Mouse (Mus musculus) limb, embryonic 11.5 days (tissue): Measurements from ENCODE around the gene Ap1ar. TPM values are rescaled to one million over a fixed set of nuclear protein-coding genes. Genes with fewer than 3 reads are reported as not detected.

Experiments used
- ATAC-seq: fragments of 200-750 bp; cut with Nextera tagmentation; 2 replicates; pipeline ENCODE4 v1.8.0; 2017; ENCODE audit warnings: low read depth; ENCODE audit not compliant: insufficient number of reproducible peaks, low FRiP score, low TSS enrichment
- DNase-seq: peaks from one replicate; pipeline ENCODE4 v3.0.0-alpha.2; 2015; ENCODE audit warnings: low spot score
- H3K27ac ChIP-seq: fragments of 300-500 bp; sonication (generic); replicated peaks from 2 replicates; pipeline ENCODE4 v1.5.1; 2014; ENCODE audit warnings: low read depth, mild to moderate bottlenecking, low read length
- H3K27me3 ChIP-seq: fragments of 300-500 bp; sonication (generic); 2 replicates; pipeline ENCODE4 v1.6.1; 2014; ENCODE audit warnings: mild to moderate bottlenecking, low read length, mixed read lengths; ENCODE audit not compliant: control insufficient read depth, insufficient read depth
- H3K36me3 ChIP-seq: fragments of 300-500 bp; sonication (generic); 2 replicates; pipeline ENCODE4 v1.6.1; 2014; ENCODE audit warnings: mild to moderate bottlenecking, low read length, moderate library complexity, mixed read lengths; ENCODE audit not compliant: control insufficient read depth, insufficient read depth
- H3K4me1 ChIP-seq: fragments of 300-500 bp; sonication (generic); 2 replicates; pipeline ENCODE4 v1.6.1; 2014; ENCODE audit warnings: low read length, mixed read lengths; ENCODE audit not compliant: control insufficient read depth, insufficient read depth
- H3K4me2 ChIP-seq: fragments of 300-500 bp; sonication (generic); 2 replicates; pipeline ENCODE4 v1.6.1; 2014; ENCODE audit warnings: low read depth, mild to moderate bottlenecking, moderate library complexity; ENCODE audit not compliant: severe bottlenecking
- H3K4me3 ChIP-seq: fragments of 300-500 bp; sonication (generic); 2 replicates; pipeline ENCODE4 v1.5.1; 2014; ENCODE audit warnings: low read depth, low read length
- H3K9ac ChIP-seq: fragments of 300-500 bp; sonication (generic); 2 replicates; pipeline ENCODE4 v1.6.1; 2014; ENCODE audit warnings: mild to moderate bottlenecking, low read length
- H3K9me3 ChIP-seq: fragments of 300-500 bp; sonication (generic); 2 replicates; pipeline ENCODE4 v1.6.1; 2016; ENCODE audit warnings: low read length; ENCODE audit not compliant: control insufficient read depth
- WGBS: fragments of 180-500 bp; shearing (Covaris S2); extraction: QIAGEN DNeasy Blood & Tissue Kit; methylation state at CpG from one replicate; pipeline ENCODE4 v1.1.7; 2014; 5-methylcytosine and 5-hydroxymethylcytosine counted together
- polyA plus RNA-seq: library from polyadenylated mRNA; unstranded; fragments of >200 nt; fragmentation: Nextera tagmentation; extraction: Ambion mirVana; gene quantifications from 2 replicates; pipeline ENCODE4 v1.2.1, GENCODE M21; 2014

The Ap1ar gene
- polyA plus RNA-seq, 1 experiment from 2014 or later: 63.8 TPM

DNA sequence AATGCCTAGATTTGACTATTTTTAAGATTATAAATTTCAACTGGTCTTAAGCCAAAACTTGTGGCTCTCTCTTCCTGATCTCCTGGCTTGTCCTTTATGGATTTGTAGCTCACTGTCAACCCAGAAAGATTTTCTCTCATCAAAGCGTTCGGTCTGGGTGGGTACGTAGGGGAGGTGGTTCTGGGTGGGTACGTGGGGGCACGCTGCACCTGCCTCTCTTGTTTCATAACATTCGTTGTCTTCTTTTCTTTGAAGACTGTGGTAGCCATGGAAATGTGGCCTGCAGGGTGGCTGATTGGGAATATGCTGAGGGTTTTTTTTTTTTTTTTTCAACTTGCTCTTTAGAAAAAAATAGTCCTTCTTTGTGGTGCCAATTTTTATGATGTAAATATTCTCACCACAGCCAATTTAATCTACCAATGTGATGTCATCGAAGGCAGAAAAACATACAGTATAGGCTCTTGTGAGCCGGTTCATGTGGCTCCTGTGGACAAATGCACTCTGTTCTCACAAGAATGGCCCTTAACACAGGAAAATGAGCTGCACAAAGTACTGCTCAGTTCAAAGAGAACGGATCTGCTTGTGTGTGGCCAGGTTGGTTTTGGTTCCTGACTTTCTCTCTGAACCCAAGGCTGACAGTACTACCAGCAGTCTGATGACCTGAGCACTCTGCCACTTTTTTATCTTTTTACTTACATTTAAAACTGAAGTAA, 30.9 kb upstream of the Ap1ar start:
- H3K4me3 ChIP-seq: no peak overlapping the region
- no peak for ATAC-seq
- no peak overlapping the region for H3K27ac ChIP-seq
- H3K9me3 ChIP-seq: no peaks in the 10 kb centered on the region
- 90% methylated on average over 9 of the region's 9 CpGs for WGBS
- H3K27me3 ChIP-seq: no peaks in the 10 kb centered on the region
- H3K36me3 ChIP-seq: no peaks in the 10 kb centered on the region
- no peak for DNase-seq
- H3K4me1 ChIP-seq: no peaks in the 10 kb centered on the region
- no peak overlapping the region for H3K9ac ChIP-seq
- H3K4me2 ChIP-seq: no peak overlapping the region

- H3K9me3 ChIP-seq: no peaks in the 10 kb centered on the region
- H3K4me3 ChIP-seq: no peak overlapping the region
- H3K36me3 ChIP-seq: no peaks in the 10 kb centered on the region
- ATAC-seq: no peak
- H3K4me2 ChIP-seq: no peak overlapping the region
- no peak overlapping the region for H3K9ac ChIP-seq
- DNase-seq: no peak
- H3K4me1 ChIP-seq: no peaks in the 10 kb centered on the region
- H3K27me3 ChIP-seq: no peaks in the 10 kb centered on the region
- H3K27ac ChIP-seq: no peak overlapping the region
- 26% methylated on average over 2 of the region's 2 CpGs for WGBS
Observed at GRCm38 (mm10) chr3:127864242-127864641, 26.9 kb upstream of the Ap1ar start.

DNA sequence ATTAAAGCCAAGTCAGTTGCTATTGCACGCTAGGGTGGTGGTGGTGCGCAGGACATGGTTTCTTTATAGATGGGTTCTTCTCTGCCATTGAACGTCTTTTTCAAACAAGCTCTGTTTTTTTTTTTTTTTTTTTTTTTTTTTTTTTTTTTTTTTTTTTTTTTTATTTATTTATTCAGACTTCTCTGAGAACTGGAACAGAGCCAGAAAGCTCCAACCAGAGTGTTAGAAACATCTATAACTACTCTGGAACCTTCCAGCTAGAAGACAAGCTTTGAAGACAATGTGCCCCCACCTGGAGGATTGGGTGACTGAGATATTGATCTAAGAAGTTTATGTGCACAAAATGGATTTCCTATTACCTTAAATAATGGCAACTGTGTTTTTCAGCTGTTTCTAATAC, 26.2 kb upstream of the Ap1ar start:
- 85% methylated on average over 3 of the region's 3 CpGs for WGBS
- no peaks in the 10 kb centered on the region for H3K36me3 ChIP-seq
- no peak overlapping the region for H3K27ac ChIP-seq
- no peaks in the 10 kb centered on the region for H3K9me3 ChIP-seq
- no peak overlapping the region for H3K4me3 ChIP-seq
- H3K9ac ChIP-seq: no peak overlapping the region
- DNase-seq: no peak
- ATAC-seq: no peak
- H3K4me1 ChIP-seq: no peaks in the 10 kb centered on the region
- H3K27me3 ChIP-seq: no peaks in the 10 kb centered on the region
- H3K4me2 ChIP-seq: no peak overlapping the region

GRCm38 (mm10) chr3:127862479-127862878, 25.2 kb upstream of the Ap1ar start:
- no peaks in the 10 kb centered on the region for H3K36me3 ChIP-seq
- H3K27ac ChIP-seq: no peak overlapping the region
- H3K9ac ChIP-seq: no peak overlapping the region
- H3K4me1 ChIP-seq: no peaks in the 10 kb centered on the region
- DNase-seq (no peak), ATAC-seq (no peak)
- 75% methylated on average over 4 of the region's 4 CpGs for WGBS
- no peak overlapping the region for H3K4me2 ChIP-seq
- H3K27me3 ChIP-seq: no peaks in the 10 kb centered on the region
- no peaks in the 10 kb centered on the region for H3K9me3 ChIP-seq
- H3K4me3 ChIP-seq: no peak overlapping the region

GRCm38 (mm10) chr3:127861340-127861739, 24.0 kb upstream of the Ap1ar start:
- Histone ChIP-seq H3K9ac (no peak overlapping the region), H3K4me2 (no peak overlapping the region), H3K36me3 (no peaks in the 10 kb centered on the region), H3K4me1 (no peaks in the 10 kb centered on the region), H3K27ac (no peak overlapping the region), H3K4me3 (no peak overlapping the region), H3K27me3 (no peaks in the 10 kb centered on the region), H3K9me3 (no peaks in the 10 kb centered on the region)
- 86% methylated on average over 11 of the region's 11 CpGs for WGBS
- DNase-seq (no peak), ATAC-seq (no peak)

DNA sequence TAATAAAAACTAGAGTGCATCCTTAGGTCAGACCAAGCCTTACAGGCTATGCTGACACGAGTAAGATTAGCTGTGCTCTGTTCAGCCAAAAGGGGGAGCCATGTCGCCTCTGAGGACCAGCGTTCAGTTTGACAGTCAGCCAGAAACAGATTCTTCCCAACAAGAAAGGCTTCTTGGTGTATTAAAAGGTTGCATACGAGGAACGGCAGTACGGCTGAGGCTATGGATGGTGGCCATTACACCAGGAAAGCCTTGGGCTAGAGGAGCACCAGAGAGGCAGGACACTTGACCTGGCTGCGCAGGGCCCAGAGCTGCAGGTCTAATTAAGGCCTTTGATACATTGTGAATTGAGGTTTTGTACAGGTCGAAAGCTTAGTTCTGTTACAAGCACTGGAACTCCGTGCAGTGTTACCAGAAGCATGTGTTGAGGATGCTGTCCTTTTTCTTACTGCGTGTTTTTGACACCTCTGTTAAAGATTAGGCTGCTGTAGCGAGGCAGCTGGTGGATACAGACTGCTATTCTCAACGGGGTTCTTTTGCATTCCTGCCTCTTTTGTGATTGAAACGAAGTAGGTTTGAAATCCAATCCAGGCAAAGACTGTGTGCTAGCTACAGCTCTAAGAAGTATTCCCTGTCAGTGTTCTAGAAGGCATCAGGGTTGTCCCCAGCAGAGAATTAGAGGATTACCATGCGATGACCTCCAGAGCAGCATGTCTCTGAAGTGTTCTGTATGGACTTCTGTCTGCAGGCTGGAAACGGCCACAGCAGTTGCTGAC, 16.3 kb upstream of the Ap1ar start:
- H3K9ac ChIP-seq: no peak overlapping the region

GRCm38 (mm10) chr3:127852722-127853121, 15.4 kb upstream of the Ap1ar start:
- H3K4me1 ChIP-seq: 0 out of 2 replicates have a peak, but pooled peaks cover 4% of the 10 kb centered on the region
- H3K4me2 ChIP-seq: no peak overlapping the region
- no peak overlapping the region for H3K27ac ChIP-seq
- H3K9ac ChIP-seq: no peak overlapping the region
- ATAC-seq (no peak), DNase-seq (no peak)
- no peak overlapping the region for H3K4me3 ChIP-seq
- WGBS: 85% methylated on average over 9 of the region's 9 CpGs
- no peaks in the 10 kb centered on the region for H3K36me3 ChIP-seq
- no peaks in the 10 kb centered on the region for H3K27me3 ChIP-seq
- H3K9me3 ChIP-seq: no peaks in the 10 kb centered on the region

More for the DNA sequence above, 16.3 kb upstream of the Ap1ar start:
- peak; percentile 77 for DNase-seq
- no peak overlapping the region for H3K4me2 ChIP-seq
- WGBS: 29% methylated on average over 15 of the region's 15 CpGs
- no peaks in the 10 kb centered on the region for H3K27me3 ChIP-seq
- no peaks in the 10 kb centered on the region for H3K36me3 ChIP-seq
- H3K9me3 ChIP-seq: no peaks in the 10 kb centered on the region
- H3K27ac ChIP-seq: no peak overlapping the region
- H3K4me3 ChIP-seq: no peak overlapping the region
- 0 out of 2 replicates have a peak, but pooled peaks cover 4% of the 10 kb centered on the region for H3K4me1 ChIP-seq
- ATAC-seq: no peak

DNA sequence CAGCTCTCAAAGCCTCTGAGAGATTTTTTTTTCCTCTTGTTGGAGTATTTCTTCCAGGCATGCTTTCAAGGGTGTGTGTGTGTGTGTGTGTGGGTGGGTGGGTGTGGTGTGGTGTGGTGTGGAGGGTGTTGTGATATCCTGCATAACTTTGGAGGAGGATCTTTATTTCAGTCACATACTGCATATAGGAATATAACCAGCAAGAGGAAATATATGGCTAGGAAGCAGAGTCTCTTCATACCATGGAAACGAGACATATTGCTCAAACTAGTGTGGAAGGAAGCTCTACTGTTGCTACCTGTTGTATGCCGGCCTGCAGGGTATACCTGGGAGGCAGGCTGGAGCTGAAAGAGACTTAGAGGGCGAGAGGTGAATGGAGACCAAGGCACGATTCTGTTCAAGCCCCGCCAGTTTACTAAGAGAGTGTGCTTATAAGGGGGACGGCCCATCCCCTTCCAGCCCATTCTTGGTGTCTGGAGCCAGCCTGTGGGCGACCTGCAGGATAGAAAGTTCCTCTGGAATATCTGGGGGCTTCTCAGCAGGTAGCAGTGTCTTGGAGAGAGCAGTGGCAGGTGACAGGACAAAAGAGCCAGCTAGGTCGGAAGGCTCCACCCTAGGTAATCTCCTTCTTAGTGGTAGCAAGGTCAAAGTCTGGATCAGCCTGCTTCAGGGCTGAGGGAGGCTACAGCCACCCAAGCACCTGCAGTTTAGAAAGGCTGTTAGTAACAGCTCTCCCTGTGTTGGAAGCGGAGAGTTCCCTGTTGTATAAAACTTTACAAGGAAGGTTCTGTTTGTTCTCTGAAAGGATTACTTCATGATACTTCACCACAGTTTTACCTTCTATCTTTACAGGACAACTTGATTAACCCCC, 13.7 kb upstream of the Ap1ar start:
- Histone ChIP-seq H3K4me3 (no peak overlapping the region), H3K4me1 (0 out of 2 replicates have a peak, but pooled peaks cover 4% of the 10 kb centered on the region), H3K27me3 (no peaks in the 10 kb centered on the region), H3K9ac (no peak overlapping the region), H3K36me3 (no peaks in the 10 kb centered on the region), H3K27ac (no peak overlapping the region), H3K4me2 (no peak overlapping the region), H3K9me3 (no peaks in the 10 kb centered on the region)
- no peak for ATAC-seq
- DNase-seq: no peak
- WGBS: 68% methylated on average over 9 of the region's 9 CpGs
